Mouse (Mus musculus): Measurements from ENCODE around the gene Map2k5.

Gene Map2k5

GRCm38 (mm10) chr9:63377270-63378142 is at the start of gene Map2k5:
TSS of gene Map2k5 (minus strand) at chr9:63377902.
- ATAC-seq (ENCODE audit: low TSS enrichment) = peak; percentile 96

- peak; percentile 87 for ATAC-seq (ENCODE audit: low TSS enrichment)
Measured at GRCm38 (mm10) chr9:63421096-63421736, 43.5 kb upstream of the Map2k5 start.

- ATAC-seq (ENCODE audit: low TSS enrichment) = no peak
Measured at GRCm38 (mm10) chr9:63420396-63420795, 42.7 kb upstream of the Map2k5 start.

GRCm38 (mm10) chr9:63400176-63400575 is 22.5 kb upstream of the Map2k5 start:
- ATAC-seq (ENCODE audit: low TSS enrichment) = no peak

- ATAC-seq (ENCODE audit: low TSS enrichment) = peak; percentile 28; the same call in 1 of the 2 replicates
Measured at GRCm38 (mm10) chr9:63399463-63399815, 21.7 kb upstream of the Map2k5 start.

- peak; percentile 96 for ATAC-seq (ENCODE audit: low TSS enrichment)
Measured at GRCm38 (mm10) chr9:63398611-63399462, 21.1 kb upstream of the Map2k5 start, which contains the start of gene 2300009A05Rik. TSS of gene 2300009A05Rik (minus strand) at chr9:63399246.

- peak; percentile 77; the same call in 1 of the 2 replicates for ATAC-seq (ENCODE audit: low TSS enrichment)
Measured at GRCm38 (mm10) chr9:63395612-63396011, 17.9 kb upstream of the Map2k5 start.

- no peak for ATAC-seq (ENCODE audit: low TSS enrichment)
Measured at GRCm38 (mm10) chr9:63391307-63391706, 13.6 kb upstream of the Map2k5 start.

GRCm38 (mm10) chr9:63382761-63383160 is 5.1 kb upstream of the Map2k5 start:
- no peak for ATAC-seq (ENCODE audit: low TSS enrichment)

GRCm38 (mm10) chr9:63380326-63380725 is 2.6 kb upstream of the Map2k5 start:
- ATAC-seq (ENCODE audit: low TSS enrichment) = no peak

- no peak for ATAC-seq (ENCODE audit: low TSS enrichment)
Measured at GRCm38 (mm10) chr9:63378174-63378573, 472 bp upstream of the Map2k5 start.

GRCm38 (mm10) chr9:63373315-63373714 is 4.4 kb downstream of the Map2k5 start:
- ATAC-seq (ENCODE audit: low TSS enrichment) = no peak

GRCm38 (mm10) chr9:63372541-63372940 is 5.2 kb downstream of the Map2k5 start:
- ATAC-seq (ENCODE audit: low TSS enrichment) = no peak

- ATAC-seq (ENCODE audit: low TSS enrichment) = peak; percentile 65
Measured at GRCm38 (mm10) chr9:63360410-63360809, 17.3 kb downstream of the Map2k5 start.

GRCm38 (mm10) chr9:63359016-63359415 is 18.7 kb downstream of the Map2k5 start:
- peak; percentile 82 for ATAC-seq (ENCODE audit: low TSS enrichment)

GRCm38 (mm10) chr9:63356721-63357120 is 21.0 kb downstream of the Map2k5 start:
- ATAC-seq (ENCODE audit: low TSS enrichment) = no peak

- no peak for ATAC-seq (ENCODE audit: low TSS enrichment)
Measured at GRCm38 (mm10) chr9:63356278-63356677, 21.4 kb downstream of the Map2k5 start.

- ATAC-seq (ENCODE audit: low TSS enrichment) = no peak
Measured at GRCm38 (mm10) chr9:63354168-63354567, 23.5 kb downstream of the Map2k5 start.

- no peak for ATAC-seq (ENCODE audit: low TSS enrichment)
Measured at GRCm38 (mm10) chr9:63350030-63350429, 27.7 kb downstream of the Map2k5 start.

GRCm38 (mm10) chr9:63349241-63349640 is 28.5 kb downstream of the Map2k5 start:
- ATAC-seq (ENCODE audit: low TSS enrichment) = no peak

- ATAC-seq (ENCODE audit: low TSS enrichment) = no peak; the same call in 1 of the 2 replicates
Measured at GRCm38 (mm10) chr9:63348146-63348545, 29.6 kb downstream of the Map2k5 start.

- no peak for ATAC-seq (ENCODE audit: low TSS enrichment)
Measured at GRCm38 (mm10) chr9:63346029-63346428, 31.7 kb downstream of the Map2k5 start.

Measured in frontal cortex, adult (tissue).